Mouse (Mus musculus) E14TG2a.4 (cell line): ENCODE measurements around the gene Maml3.

Experiments used
- CTCF ChIP-seq: conservative IDR thresholded peaks from 2 replicates; pipeline ENCODE4 v1.5.1; 2014; ENCODE audit warnings: low read length
- POU5F1 ChIP-seq: IDR thresholded peaks from 2 replicates; pipeline ENCODE4 v1.6.1; 2014; ENCODE audit warnings: low read length, borderline replicate concordance

GRCm38 (mm10) chr3:52006721-52007330 lies 98.0 kb downstream of the Maml3 start:
- TF ChIP-seq CTCF, result no peak
- no peak for TF ChIP-seq POU5F1
